Mouse (Mus musculus) Patski (cell line): ENCODE data around the gene Eef2. TPM values are rescaled to one million over a fixed set of nuclear protein-coding genes. Genes with fewer than 3 reads are reported as not detected.
A peak's percentile ranks its signal among the peaks of the same experiment; 100 is the strongest.
"Not testable (repeated sequence)": the region's sequence is repeated elsewhere in the genome, so short reads cannot be mapped to it uniquely, and the experiment has no call there.

Experiments used
- ATAC-seq: fragments of 100-300 bp; one replicate; pipeline ENCODE4 v1.8.0; 2021
- CTCF ChIA-PET: fragments of 350-600 bp; sonication (Branson Sonifier 250); formaldehyde crosslinking; loops from one replicate; lab custom pipeline; 2022; ENCODE audit warnings: inconsistent platforms; lab: Charles Lee
- POLR2A ChIA-PET: fragments of 350-600 bp; sonication (Branson Sonifier 250); formaldehyde crosslinking; loops from one replicate; lab custom pipeline; 2022; ENCODE audit warnings: antibody characterized with exemption, inconsistent platforms; lab: Charles Lee
- DNase-seq: peaks from one replicate; pipeline ENCODE4 v3.0.0-alpha.2; 2011; ENCODE audit warnings: low read depth, low spot score
- H3K27me3 ChIP-seq: fragments of 371-371 bp; one replicate; pipeline ENCODE4 v1.5.1; 2021
- CTCF ChIP-seq: fragments of 100-300 bp; IDR thresholded peaks from one replicate; pipeline ENCODE4 v1.5.1; 2021
- in situ Hi-C: fragments of 300-500 bp; cut with MboI; formaldehyde crosslinking; loops from 3 replicates; pipeline ENCODE4 v1.11.1; 2018; ENCODE audit warnings: low pct_unique_long_range_greater_than_20kb, mixed read lengths
- polyA plus RNA-seq: library from polyadenylated mRNA; unstranded; gene quantifications from one replicate; pipeline ENCODE4 v1.2.3, GENCODE M21; 2021

Gene Eef2
- polyA plus RNA-seq, 1 experiment from 2014 or later, result 1,798 TPM

GRCm38 (mm10) chr10:81217964-81218363 is 41.5 kb downstream of the Eef2 start:
- H3K27me3 ChIP-seq, result no peaks in the 10 kb centered on the region
- CTCF ChIA-PET, result interaction anchor here (0.6 to 4.8 kb wide), 12 partner anchors 8 to 26 kb away, joined by 3 to 23 read pairs (median 6); partner anchors contain the start of gene Nmrk2
- ATAC-seq (peak; percentile 73), DNase-seq (no peak)
- no peak for TF ChIP-seq CTCF
- POLR2A ChIA-PET, result interaction anchor here (0.9 to 2.2 kb wide), 3 partner anchors 10 to 26 kb away, joined by 3 to 4 read pairs (median 4); no protein-coding TSS in a partner anchor
- in situ Hi-C loops, result no loop called here

GRCm38 (mm10) chr10:81221402-81222015 is 45.1 kb downstream of the Eef2 start:
- ATAC-seq (no peak), DNase-seq (no peak)
- CTCF ChIA-PET, result interaction anchor here (1.6 kb wide), 1 partner anchor 37 kb away, joined by 4 read pairs; no protein-coding TSS in a partner anchor
- no peaks in the 10 kb centered on the region for H3K27me3 ChIP-seq
- POLR2A ChIA-PET, result no interaction called here
- in situ Hi-C loops, result no loop called here
- TF ChIP-seq CTCF, result no peak

DNA sequence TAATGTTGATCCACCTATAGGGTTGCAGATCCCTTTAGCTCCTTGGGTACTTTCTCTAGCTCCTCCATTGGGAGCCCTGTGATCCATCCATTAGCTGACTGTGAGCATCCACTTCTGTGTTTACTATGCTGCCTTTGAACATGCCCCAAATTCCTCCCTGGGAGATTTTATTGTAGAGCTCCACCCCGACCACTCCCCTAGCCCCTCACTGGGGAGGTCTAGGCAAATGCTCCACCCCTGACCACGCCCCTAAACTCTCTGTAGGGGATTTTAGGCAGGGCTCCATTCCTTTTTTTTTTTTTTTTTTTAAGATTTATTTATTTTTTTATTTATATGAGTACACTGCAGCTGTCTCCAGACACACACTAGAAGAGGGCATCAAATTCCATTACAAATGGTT is 47.3 kb downstream of the Eef2 start:
- ATAC-seq, in situ Hi-C loops, H3K27me3 ChIP-seq, DNase-seq: not testable (repeated sequence)
- ChIA-PET CTCF (interaction anchor here (0.9 to 3.2 kb wide), 3 partner anchors 25 to 96 kb away, joined by 3 to 8 read pairs (median 7); no protein-coding TSS in a partner anchor), POLR2A (interaction anchor here (1.3 to 1.4 kb wide), 2 partner anchors 10 to 30 kb away, joined by 3 to 8 read pairs; no protein-coding TSS in a partner anchor)

- no peak for TF ChIP-seq CTCF
- CTCF ChIA-PET, result no interaction called here
- POLR2A ChIA-PET, result interaction anchor here (1.1 kb wide), 1 partner anchor 19 kb away, joined by 3 read pairs; no protein-coding TSS in a partner anchor
- peaks cover 2% of the 10 kb centered on the region for H3K27me3 ChIP-seq
- ATAC-seq, result no peak
- in situ Hi-C loops, result no loop called here
- no peak for DNase-seq
Measured at GRCm38 (mm10) chr10:81229735-81230437, 53.5 kb downstream of the Eef2 start.

DNA sequence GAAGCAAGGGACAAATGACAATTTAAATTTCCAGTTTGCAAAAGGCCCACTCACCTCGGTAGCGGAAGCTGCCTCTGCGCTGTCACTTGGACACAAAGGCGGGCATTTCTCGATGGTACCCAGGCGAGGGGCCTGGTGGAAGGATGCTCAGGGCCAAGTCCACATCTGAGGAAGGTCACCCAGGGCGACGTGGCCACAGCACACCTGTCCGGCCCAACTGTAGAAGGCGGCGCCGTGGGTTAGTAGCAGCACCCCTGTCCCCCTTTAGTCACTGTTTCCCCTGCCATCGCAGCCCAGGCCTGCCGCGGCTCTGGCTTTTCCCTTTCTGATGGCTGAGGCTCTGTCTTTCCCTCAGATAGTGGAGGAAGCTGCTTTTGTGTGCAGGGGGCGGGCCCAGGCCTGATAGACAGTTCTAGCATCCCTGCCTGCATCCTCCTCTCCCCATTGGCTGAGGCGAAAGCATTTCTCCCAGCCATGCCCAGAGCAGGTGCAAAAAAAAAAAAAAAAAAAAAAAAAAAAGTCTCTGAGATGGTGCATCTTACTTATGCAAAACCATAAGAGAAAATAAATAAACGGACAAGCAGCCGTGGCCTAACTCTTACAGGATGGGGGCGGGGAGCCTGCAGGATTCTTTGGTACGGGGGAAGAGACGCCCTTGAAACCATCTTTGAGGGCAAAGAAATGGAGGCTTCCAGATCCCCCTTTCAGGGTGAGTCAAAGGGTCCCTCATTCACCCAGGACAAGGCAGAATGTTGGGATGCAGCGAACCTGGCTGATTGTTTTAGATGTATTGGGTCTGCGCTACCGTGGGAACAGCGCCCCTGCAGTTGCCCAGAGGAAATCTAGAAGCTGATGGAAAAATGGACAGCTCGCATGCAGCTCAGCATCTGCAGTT is 54.3 kb downstream of the Eef2 start, which contains the start of gene Atcay:
Gene Atcay (minus strand): TSS at position 396 of the 895 bp plus-strand sequence.
- in situ Hi-C loops, result no loop called here
- CTCF ChIA-PET, result no interaction called here
- ATAC-seq, result no peak
- no peak for TF ChIP-seq CTCF
- no peak for DNase-seq
- H3K27me3 ChIP-seq, result peaks cover 2% of the 10 kb centered on the region
- POLR2A ChIA-PET, result interaction anchor here (1.1 to 1.5 kb wide), 2 partner anchors 20 to 38 kb away, joined by 3 to 4 read pairs; no protein-coding TSS in a partner anchor

GRCm38 (mm10) chr10:81231436-81231835 is 55.0 kb downstream of the Eef2 start:
- in situ Hi-C loops, result no loop called here
- ATAC-seq, result no peak
- CTCF ChIA-PET, result no interaction called here
- H3K27me3 ChIP-seq, result peaks cover 2% of the 10 kb centered on the region
- DNase-seq, result no peak
- POLR2A ChIA-PET, result interaction anchor here (0.6 to 1.5 kb wide), 3 partner anchors 21 to 1091 kb away, joined by 3 to 5 read pairs (median 4); no protein-coding TSS in a partner anchor
- TF ChIP-seq CTCF, result no peak

Other genes starting within 250 kb of the Eef2 start
- gene Gadd45b, start 246.6 kb upstream of the Eef2 start, polyA plus RNA-seq, result 53.8 TPM
- gene Gng7, start 161.7 kb upstream of the Eef2 start, polyA plus RNA-seq, result 7.2 TPM
- 0.33 TPM for gene Diras1, start 151.0 kb upstream of the Eef2 start, polyA plus RNA-seq
- gene Slc39a3, start 139.2 kb upstream of the Eef2 start, polyA plus RNA-seq, result 14.3 TPM
- gene Sgta, start 116.5 kb upstream of the Eef2 start, polyA plus RNA-seq, result 129 TPM
- 43.3 TPM for gene Thop1, start 106.6 kb upstream of the Eef2 start, polyA plus RNA-seq
- gene Creb3l3, start 77.8 kb upstream of the Eef2 start, polyA plus RNA-seq, result 0.08 TPM
- 150 TPM for gene Map2k2, start 70.7 kb upstream of the Eef2 start, polyA plus RNA-seq
- gene Zbtb7a, start 41.4 kb upstream of the Eef2 start, polyA plus RNA-seq, result 40.6 TPM
- gene Pias4, start 8.7 kb upstream of the Eef2 start, polyA plus RNA-seq, result 33.9 TPM
- gene Dapk3, start 6.4 kb downstream of the Eef2 start, polyA plus RNA-seq, result 82.0 TPM
- gene 4930442H23Rik, start 7.2 kb downstream of the Eef2 start, polyA plus RNA-seq, result 0.50 TPM
- gene Nmrk2, start 25.4 kb downstream of the Eef2 start, polyA plus RNA-seq, result 0.14 TPM
- gene Atcay, start 54.2 kb downstream of the Eef2 start, polyA plus RNA-seq, result 0.04 TPM
- 11.7 TPM for gene Zfr2, start 56.5 kb downstream of the Eef2 start, polyA plus RNA-seq
- 1.5 TPM for gene Matk, start 76.3 kb downstream of the Eef2 start, polyA plus RNA-seq
- gene Mrpl54, start 90.3 kb downstream of the Eef2 start, polyA plus RNA-seq, result 98.3 TPM
- 71.4 TPM for gene Apba3, start 90.3 kb downstream of the Eef2 start, polyA plus RNA-seq
- gene Tjp3, start 115.0 kb downstream of the Eef2 start, polyA plus RNA-seq, result 6.5 TPM
- 51.5 TPM for gene Pip5k1c, start 116.3 kb downstream of the Eef2 start, polyA plus RNA-seq
- gene Cactin, start 144.5 kb downstream of the Eef2 start, polyA plus RNA-seq, result 34.5 TPM
- not detected for gene Tbxa2r, start 152.1 kb downstream of the Eef2 start, polyA plus RNA-seq
- 0.46 TPM for gene Gipc3, start 166.6 kb downstream of the Eef2 start, polyA plus RNA-seq
- gene Hmg20b, start 173.8 kb downstream of the Eef2 start, polyA plus RNA-seq, result 118 TPM
- gene Mfsd12, start 180.9 kb downstream of the Eef2 start, polyA plus RNA-seq, result 23.9 TPM
- 2.7 TPM for gene 4930404N11Rik, start 189.2 kb downstream of the Eef2 start, polyA plus RNA-seq
- gene Fzr1, start 201.9 kb downstream of the Eef2 start, polyA plus RNA-seq, result 62.1 TPM
- gene Dohh, start 207.8 kb downstream of the Eef2 start, polyA plus RNA-seq, result 83.4 TPM
- 2.4 TPM for gene Gm48551, start 207.8 kb downstream of the Eef2 start, polyA plus RNA-seq
- 0.76 TPM for gene Gm48552, start 212.4 kb downstream of the Eef2 start, polyA plus RNA-seq
- 0.18 TPM for gene Smim24, start 216.4 kb downstream of the Eef2 start, polyA plus RNA-seq